Mouse (Mus musculus): Measurements from ENCODE around the gene Vps35l. TPM values are rescaled to one million over a fixed set of nuclear protein-coding genes. Genes with fewer than 3 reads are reported as not detected.

Vps35l gene
- total RNA-seq, 1 experiment from 2014 or later, result 33.3 TPM

DNA sequence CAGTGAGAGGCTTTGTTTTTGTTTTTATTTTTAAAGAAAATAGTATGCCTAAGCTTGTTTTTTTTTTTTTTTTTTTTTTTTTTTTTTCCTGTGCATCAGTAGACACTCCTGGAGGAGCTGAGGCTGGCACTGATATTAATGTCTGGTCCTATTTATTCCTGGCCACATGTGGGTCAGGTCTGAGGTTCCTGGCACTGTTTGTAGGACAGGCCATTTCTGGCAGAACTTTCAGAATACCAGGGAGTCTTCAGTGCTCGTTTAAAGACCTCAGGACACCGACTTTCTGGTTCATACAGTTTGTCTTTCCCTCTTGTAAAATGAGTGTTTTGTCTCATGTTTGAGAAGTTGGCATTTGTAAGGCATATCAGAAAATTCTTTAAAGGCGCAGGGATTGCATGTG is 8.2 kb upstream of the Vps35l start:
- ATAC-seq (replicated peaks; ENCODE audit: low read depth, poor library complexity, severe bottlenecking), result no peak

DNA sequence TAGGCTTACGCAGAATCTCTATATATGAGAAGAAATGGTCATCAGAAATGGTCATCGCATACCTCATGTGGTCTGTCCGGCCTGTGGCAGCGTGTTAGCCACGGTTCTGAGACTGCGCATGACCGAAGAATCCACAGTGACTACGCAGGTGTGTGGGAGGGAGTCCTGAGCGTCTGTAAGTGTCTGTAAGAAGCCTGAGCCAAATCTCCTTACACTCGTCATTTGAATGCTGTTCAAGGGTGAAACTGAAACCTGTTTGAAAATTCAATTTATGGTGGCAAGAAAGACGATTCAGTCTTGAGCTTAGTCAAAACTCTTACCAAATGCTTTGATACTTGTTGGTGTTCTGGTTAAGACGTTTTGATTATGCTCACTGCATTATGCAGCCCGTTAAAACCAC is 6.8 kb upstream of the Vps35l start:
- ATAC-seq (replicated peaks; ENCODE audit: low read depth, poor library complexity, severe bottlenecking), result no peak

DNA sequence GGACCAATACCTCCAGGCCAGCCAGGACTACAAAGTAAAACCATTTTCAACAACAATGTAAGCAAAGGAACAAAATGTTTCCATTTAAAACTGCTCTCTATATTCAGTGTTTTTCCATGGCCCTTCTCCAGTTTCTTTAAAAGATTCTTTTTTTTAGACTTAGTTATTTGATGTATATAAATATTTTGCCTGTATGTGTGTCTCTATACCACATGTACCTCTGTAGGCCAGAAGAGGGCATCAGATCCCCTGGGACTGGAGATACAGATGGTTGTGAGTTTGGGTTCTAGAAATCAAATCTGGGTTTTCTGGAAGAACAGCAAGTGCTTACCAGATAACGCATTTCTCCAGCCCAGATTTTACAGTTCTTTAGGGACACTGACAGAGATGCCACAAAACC is 1.3 kb upstream of the Vps35l start:
- no peak for ATAC-seq (replicated peaks; ENCODE audit: low read depth, poor library complexity, severe bottlenecking)

DNA sequence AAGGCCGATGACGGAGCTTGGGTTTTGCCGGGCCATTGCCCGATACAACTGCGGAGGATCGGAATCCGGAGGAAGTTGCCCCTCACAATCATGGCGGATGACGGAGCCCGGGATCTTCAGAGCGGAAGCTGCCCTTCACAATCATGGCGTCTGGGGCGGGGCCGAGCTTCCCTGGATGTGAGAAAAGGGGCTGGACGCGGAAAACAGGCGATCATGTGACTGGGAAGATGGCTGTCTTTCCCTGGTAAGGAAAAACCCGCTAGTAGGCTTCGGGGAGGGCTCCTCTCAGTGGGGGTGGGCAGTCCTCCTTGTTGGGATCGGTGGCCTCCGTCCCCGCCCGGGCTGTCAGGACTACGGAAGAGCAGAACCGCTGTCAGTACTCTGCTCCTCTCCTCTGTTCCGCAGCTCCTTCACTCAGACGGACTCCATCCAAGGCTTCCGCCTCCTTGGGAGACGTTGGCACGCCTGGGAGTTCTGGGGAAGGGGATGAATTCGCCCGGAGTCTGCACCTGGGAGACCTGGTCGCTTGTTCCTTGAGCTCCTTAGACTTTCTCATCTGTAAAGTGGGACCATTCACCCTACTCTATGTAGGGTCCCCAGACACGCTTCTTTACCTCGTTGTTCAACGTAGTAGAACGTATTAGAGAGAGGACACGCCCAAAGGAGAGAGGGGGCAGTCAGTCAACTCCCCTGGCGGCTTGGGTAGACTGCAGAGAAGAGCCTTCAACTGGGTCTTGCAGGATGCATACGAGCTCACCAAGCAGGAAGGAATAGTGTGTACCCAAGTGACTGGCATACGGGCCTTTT is 709 bp downstream of the Vps35l start:
- ATAC-seq (replicated peaks; ENCODE audit: low read depth, poor library complexity, severe bottlenecking), result peak; percentile 97

DNA sequence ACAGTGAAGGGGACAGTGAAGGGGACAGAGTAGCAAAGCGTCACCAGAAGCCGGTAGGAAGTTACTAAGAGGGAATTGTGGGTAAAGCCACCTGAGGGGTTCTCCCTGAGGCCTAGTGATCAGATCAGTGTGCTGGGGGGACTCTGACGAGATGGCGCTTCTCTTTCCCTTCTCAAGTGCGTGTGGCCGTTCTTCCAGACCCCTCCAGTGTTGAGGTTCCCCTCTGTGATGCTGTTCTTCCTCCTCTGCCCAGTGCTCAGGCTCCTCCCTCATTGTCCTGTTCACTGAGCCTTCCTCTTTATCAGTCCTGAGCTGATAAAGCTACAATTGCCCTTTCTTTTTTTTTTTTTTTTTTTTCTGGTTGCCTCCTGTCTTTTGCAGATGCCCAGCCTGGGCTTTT is 2.3 kb downstream of the Vps35l start:
- no peak for ATAC-seq (replicated peaks; ENCODE audit: low read depth, poor library complexity, severe bottlenecking)

- ATAC-seq (replicated peaks; ENCODE audit: low read depth, poor library complexity, severe bottlenecking), result no peak
These were observed 4.7 kb downstream of the Vps35l start for GRCm38 (mm10) chr7:118744766-118745165.

DNA sequence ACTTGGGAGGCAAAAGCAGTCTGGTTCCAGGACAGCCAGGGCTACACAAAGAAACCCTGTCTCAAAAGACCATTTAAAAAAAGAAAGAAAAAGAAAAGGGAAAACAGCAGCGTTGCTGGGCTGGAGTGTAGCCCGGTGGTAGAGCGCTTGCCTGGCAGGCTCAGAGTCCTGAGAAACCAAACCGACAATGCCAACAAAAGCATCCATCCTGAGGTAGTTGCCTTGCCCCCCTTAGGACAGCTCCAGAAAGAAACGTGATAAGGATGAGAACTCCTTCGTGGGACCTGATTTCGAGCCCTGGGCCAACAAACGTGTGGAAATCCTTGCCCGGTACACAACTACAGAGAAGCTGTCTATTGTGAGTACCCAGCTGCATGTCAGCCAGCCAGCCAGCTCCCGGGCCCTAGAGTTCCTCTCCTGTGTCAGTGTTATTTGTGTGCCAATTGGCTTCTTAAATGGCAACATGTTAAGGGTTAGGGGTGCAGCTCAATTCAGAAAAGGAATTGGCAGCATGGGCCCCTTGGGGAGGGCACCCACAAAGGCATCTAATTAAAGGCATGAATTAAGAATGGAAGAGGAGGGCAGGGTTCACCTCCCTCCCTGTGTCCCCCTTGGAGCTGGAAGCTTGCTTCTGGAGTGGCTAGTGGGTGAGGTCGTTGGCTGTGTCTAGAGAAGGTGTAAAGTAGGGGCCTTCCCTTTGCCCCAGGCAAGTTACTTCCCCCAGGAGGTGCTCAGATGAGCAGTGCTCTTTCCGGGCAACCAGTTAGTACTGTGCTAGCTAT is 8.1 kb downstream of the Vps35l start:
- no peak for ATAC-seq (replicated peaks; ENCODE audit: low read depth, poor library complexity, severe bottlenecking)

DNA sequence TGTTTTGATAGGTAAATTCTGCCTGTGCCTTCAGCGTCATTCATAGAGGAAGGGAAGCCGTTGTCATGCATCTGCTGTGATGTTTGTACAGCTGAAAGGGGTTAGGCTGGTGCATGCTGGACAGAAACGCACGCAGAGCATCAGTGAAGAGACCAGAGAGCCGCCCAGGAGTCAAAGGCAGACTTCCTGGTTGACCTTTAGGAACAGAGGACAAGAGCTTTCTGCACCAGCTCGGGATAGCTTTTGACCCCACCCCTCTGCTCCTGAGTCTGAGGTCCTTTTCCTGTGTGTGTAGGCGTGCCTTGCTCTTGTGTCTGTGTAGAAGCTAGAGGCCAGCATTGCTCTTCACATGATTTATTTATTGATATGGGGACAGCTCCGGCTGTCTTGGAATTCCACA is 9.7 kb downstream of the Vps35l start:
- no peak for ATAC-seq (replicated peaks; ENCODE audit: low read depth, poor library complexity, severe bottlenecking)

DNA sequence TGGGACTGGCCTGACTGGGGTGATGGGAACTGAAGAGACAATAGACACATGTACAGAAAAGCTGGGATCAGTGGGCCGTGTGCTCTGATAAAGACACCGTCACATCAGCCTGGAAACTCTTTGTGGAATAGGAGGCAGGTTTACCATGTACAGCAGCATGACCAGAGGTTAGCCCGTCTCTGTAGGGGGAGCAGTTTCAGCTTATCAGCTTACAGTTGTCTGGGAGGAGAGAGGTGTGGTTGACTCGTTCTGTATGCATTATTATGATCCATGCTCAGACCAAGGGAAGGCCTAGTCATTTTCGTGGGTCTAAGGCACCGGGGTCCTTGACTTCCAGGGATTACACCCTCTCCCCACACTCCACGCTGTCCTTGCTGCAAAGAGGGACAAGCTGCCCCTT is 11.6 kb downstream of the Vps35l start:
- no peak for ATAC-seq (replicated peaks; ENCODE audit: low read depth, poor library complexity, severe bottlenecking)

GRCm38 (mm10) chr7:118755756-118756155 is 15.7 kb downstream of the Vps35l start:
- no peak for ATAC-seq (replicated peaks; ENCODE audit: low read depth, poor library complexity, severe bottlenecking)

- peak; percentile 69 for ATAC-seq (replicated peaks; ENCODE audit: low read depth, poor library complexity, severe bottlenecking)
These were observed 16.7 kb downstream of the Vps35l start for GRCm38 (mm10) chr7:118756490-118757265.

GRCm38 (mm10) chr7:118758369-118758768 is 18.3 kb downstream of the Vps35l start:
- no peak for ATAC-seq (replicated peaks; ENCODE audit: low read depth, poor library complexity, severe bottlenecking)

GRCm38 (mm10) chr7:118759372-118759771 is 19.3 kb downstream of the Vps35l start:
- no peak for ATAC-seq (replicated peaks; ENCODE audit: low read depth, poor library complexity, severe bottlenecking)

GRCm38 (mm10) chr7:118763939-118764338 is 23.9 kb downstream of the Vps35l start:
- ATAC-seq (replicated peaks; ENCODE audit: low read depth, poor library complexity, severe bottlenecking), result no peak

GRCm38 (mm10) chr7:118764725-118765124 is 24.7 kb downstream of the Vps35l start:
- no peak for ATAC-seq (replicated peaks; ENCODE audit: low read depth, poor library complexity, severe bottlenecking)

DNA sequence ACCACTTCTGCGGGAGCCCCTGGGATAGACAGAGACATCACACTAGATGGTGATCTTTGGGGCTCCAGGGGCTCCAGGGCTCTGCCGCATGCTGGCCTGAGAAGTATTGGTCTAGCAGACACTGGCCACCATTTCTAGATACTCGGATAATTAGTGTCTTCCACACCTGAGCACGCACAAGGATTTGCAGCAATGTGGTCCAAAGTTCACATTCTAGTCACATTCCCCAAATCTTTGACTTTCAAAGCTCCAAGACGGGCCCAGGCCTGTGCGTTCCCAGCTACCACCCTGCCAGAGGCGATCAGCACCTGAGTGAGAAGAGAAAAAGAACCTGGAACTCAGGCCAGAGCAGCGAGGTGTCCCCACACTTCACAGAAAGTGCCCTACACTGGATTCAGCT is 25.6 kb downstream of the Vps35l start:
- peak; percentile 12; the same call in 1 of the 2 replicates for ATAC-seq (replicated peaks; ENCODE audit: low read depth, poor library complexity, severe bottlenecking)

DNA sequence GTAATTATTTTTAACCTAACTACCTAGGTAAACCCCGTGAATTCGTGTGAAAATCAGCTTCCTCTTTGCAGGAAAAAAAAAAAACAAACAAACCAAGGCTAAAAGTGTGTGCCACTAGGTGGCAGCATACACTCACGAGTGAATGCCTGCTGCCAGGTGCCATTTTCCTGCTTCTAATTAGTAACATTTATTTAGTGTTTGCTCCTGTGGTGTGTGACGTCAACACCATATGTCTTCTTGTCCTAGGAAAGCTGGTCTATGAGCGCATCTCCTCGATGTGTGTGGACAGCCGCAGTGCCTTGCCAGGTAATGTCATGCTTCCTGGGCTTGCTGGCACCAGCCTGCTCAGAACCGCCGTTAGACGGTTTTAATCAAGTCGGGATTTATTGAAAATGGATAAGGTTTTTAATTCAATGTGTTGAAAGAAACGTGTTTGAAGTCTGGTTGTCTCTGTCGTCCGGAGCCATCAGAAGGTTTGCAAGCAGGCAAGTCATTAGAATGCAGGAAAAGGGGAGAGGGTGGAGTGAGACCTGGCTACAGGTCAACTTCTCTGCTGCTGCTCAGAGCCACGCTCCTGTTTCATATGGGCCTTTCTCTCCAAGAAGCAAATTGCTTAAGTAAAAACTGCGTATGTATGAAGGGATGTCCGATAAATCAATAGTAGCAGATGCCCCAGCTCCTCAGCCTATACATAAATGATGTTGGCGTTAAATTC is 26.2 kb downstream of the Vps35l start:
- ATAC-seq (replicated peaks; ENCODE audit: low read depth, poor library complexity, severe bottlenecking), result peak; percentile 82

DNA sequence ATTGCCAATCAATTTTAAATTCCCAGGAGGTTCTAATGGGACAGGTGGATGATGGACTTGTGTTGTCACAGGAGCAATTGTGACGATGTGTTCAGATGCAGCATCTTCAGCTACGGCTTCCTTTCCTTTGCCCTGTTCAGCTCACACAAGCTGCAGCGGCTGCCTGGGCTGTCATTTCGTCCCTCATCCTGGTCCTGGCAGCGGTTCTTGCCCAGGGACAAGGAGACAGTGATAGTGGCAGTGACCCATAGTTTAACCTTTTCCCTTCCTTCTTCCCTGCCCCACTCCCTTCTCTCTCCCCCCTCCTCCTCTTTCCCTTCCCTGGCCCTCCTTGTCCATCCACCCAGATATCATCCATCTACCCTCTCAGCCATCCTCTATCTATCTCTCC is 26.8 kb downstream of the Vps35l start:
- ATAC-seq (replicated peaks; ENCODE audit: low read depth, poor library complexity, severe bottlenecking), result no peak

GRCm38 (mm10) chr7:118769208-118769607 is 29.2 kb downstream of the Vps35l start:
- ATAC-seq (replicated peaks; ENCODE audit: low read depth, poor library complexity, severe bottlenecking), result no peak

- ATAC-seq (replicated peaks; ENCODE audit: low read depth, poor library complexity, severe bottlenecking), result no peak
These were observed 29.6 kb downstream of the Vps35l start for GRCm38 (mm10) chr7:118769655-118770054.

Measured in common myeloid progenitor, adult 5-6 weeks (primary cell).